Mouse (Mus musculus) adrenal gland, postnatal 4 days (tissue): ENCODE data around the gene Akap5. TPM values are rescaled to one million over a fixed set of nuclear protein-coding genes. Genes with fewer than 3 reads are reported as not detected.

Source experiments
- DNase-seq, 2 experiments: peaks; one replicate each; pipeline ENCODE4 v3.0.0; 2021 to 2022; ENCODE audit warnings: low spot score in 2 of 2, mixed read lengths in 2 of 2
- total RNA-seq, 2 experiments: library from RNA; stranded (reverse); gene quantifications; 2 replicates each; pipeline ENCODE4 v1.2.3; 2021

Gene Akap5
- total RNA-seq, 2 experiments from 2014 or later: 1.9 to 2.4 TPM

DNA sequence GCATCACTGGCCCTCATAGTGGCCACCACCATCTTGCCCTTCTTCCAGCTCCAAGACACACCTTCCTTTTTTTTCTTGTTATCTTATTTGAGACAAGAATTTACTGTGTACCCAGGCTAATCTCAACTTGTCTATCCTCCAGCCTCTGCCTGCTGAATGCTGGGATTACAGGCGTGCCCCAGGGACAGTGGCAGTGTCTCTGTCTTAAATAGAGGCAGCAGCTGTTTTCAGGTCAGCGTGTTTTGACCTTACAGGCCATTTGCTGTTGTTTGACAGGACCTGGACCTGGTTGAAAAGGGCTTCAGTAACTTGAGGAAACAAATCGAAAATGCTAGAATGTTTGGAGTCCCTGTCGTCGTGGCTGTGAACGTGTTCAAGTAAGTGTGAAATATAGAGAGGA is 14.1 kb upstream of the Akap5 start:
- no peak for DNase-seq

DNA sequence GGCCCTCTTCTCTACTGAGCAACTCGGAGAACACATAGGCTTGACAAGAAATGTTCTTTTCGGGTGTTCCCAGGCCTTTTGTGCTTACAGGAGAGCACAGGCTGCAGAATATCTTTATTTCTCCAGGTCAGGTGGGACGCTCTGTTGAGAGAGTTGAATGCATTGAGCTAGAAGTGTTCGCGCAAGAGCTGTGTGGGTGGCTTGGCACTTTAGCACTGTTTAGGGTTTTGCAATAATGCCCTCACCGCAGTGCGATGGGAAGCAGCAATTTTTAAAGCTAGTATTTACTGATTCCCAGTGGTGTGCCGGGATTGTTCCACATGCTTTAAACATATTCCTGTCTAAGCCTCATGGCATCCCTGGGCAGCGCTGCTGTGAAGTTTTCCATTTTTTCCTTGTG is 13.5 kb upstream of the Akap5 start:
- no peak for DNase-seq

DNA sequence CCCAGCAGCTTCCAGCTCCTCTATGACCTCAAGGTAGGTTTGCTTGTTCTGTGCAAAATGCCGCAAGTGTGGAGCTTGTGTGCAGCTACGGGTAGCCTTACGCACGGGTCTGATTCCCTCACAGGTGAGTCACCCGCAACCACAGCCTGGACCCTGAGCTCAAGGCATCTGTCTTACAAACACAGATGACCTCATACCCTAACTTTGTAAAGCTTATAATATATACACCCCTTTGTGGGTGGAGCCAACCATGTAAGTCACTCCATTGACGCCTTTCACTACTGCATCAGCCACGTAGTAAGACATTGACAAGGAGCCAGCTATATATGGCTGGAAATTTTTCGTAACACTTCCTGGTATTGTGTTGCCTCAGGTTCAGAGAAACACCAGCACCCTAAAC is 12.7 kb upstream of the Akap5 start:
- no peak for DNase-seq

DNA sequence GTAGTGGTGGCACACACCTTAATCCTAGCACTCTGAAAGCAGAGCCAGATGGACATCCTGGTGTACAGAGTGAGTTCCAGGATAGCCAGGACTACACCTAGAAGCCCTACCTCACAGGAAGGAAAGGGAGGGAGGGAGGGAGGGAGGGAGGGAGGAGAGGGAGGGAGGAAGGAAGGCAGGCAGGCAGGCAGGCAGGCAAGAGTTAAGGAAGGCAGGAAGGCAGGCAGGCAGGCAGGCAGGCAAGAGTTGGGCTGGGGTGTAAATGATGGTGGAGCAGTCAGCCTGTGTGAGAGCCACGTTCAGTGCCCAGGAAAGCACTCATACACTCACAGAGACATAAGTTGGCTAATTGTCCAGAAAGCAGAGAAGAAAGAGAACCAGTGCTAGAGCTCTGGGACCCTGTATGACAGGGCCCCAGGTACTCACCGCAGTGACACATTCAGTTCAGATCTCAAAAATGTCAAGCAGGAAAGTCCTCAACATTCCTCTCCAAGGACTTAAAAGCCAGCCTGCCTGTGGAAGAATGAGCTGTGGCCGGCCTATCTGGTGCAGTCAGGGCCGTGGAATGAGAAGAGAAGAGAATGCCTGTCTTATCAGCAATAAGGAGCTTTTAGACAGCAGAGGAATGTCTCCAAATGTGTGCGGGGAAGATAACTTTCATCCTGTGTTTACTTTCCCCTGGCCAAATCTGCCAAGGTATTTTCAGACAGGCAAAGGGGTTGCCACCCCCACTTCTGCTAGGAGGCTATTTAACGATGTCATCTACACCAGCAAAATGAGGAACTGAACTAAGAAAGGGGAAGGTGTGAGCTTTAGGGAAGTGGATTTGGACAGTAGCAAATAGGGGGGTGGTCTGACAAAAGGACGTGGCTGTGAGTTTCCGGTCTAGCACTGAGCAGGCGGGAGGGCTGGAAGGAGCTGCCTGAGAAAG is 6.1 kb upstream of the Akap5 start:
- DNase-seq: no peak

DNA sequence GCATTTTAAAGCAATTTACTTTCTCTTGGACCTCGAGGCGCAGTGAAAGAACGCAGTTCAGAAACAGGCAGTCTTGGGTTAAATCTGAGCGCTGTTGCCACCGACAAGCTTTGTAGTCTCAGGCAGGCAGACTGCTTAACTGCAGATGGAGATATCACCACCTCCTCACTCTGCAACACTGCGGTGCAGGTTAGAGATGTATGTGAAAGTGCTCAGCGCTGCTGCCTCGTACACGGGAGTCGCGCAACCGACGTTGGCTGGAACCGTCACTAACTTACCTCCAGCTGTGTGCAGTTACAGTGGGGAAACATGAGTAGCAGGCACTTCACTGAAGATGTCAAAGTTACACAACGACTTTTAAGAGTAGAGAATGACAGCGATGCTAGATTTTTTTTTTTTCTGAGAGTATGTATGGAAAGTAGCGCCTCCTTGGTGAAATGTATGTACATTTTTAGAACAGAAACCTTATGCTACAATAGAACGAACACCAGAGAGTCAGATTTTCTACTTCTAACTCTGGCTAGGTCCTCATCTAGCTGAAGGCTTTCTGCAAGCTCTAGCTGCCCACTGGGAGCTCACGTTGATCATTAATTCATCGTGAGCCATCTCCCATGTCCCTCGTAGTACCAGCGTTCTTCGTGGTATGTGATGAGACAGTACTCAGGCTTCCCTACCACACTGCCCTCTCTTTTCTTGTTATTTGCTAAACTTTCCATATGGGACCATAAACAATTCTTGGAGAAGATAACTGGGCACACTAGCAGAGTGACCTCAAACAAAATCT is 1.9 kb downstream of the Akap5 start:
- DNase-seq: no peak

DNA sequence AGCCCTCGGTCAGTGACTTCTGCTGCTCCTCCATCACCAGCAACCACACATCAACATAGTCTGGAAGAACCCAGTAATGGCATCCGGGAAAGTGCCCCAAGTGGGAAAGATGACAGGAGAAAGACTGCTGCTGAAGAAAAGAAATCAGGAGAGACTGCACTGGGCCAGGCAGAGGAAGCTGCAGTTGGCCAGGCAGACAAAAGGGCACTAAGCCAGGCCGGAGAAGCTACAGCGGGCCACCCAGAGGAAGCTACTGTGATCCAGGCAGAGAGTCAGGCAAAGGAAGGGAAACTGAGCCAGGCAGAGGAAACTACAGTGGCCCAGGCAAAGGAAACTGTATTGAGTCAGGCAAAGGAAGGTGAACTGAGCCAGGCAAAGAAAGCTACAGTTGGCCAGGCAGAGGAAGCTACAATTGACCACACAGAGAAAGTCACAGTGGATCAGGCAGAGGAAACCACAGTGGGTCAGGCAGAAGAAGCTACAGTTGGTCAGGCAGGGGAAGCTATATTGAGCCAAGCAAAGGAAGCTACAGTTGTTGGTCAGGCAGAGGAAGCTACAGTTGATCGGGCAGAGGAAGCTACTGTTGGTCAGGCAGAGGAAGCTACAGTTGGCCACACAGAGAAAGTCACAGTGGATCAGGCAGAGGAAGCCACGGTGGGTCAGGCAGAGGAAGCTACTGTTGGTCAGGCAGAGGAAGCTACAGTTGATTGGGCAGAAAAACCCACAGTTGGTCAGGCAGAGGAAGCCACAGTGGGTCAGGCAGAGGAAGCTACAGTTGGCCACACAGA is 4.1 kb downstream of the Akap5 start:
- DNase-seq: no peak

DNA sequence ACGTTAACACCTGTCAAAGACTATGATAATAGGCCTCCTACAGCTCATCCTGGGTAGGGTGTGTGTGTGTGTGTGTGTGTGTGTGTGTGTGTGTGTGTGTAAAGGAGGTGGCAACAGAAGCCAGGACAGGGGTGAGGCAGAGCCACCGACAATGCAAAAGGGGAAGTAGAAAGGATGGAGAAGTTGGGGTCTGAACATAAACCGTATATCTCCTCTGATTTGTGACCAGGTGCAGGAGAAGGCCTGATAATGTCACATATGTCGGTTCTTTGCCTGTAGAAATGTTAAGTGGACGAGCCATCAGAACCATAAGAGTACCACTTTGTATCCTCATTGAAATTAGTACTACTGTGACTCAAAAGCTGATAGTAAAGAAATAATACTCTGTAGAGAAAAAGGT is 9.0 kb downstream of the Akap5 start:
- DNase-seq: no peak

DNA sequence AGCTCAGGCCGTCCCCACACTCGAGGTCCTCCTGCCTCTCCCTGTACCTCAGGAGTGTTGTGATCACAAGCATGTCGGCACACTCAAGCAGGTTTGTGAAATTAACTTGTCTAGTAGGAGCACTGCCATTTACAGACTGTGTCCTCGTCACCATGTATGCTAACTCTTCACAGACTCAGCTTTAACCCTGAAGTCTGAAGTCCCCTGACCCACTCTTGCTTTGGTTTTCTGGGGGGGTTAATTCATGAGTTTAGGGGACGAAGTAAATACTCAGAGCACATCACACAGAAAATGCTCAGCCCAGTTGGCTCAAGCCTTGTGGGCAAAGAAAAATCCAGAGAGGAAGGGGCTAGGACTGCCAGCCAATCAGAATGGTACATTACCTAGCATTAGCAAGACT is 10.9 kb downstream of the Akap5 start:
- no peak for DNase-seq

DNA sequence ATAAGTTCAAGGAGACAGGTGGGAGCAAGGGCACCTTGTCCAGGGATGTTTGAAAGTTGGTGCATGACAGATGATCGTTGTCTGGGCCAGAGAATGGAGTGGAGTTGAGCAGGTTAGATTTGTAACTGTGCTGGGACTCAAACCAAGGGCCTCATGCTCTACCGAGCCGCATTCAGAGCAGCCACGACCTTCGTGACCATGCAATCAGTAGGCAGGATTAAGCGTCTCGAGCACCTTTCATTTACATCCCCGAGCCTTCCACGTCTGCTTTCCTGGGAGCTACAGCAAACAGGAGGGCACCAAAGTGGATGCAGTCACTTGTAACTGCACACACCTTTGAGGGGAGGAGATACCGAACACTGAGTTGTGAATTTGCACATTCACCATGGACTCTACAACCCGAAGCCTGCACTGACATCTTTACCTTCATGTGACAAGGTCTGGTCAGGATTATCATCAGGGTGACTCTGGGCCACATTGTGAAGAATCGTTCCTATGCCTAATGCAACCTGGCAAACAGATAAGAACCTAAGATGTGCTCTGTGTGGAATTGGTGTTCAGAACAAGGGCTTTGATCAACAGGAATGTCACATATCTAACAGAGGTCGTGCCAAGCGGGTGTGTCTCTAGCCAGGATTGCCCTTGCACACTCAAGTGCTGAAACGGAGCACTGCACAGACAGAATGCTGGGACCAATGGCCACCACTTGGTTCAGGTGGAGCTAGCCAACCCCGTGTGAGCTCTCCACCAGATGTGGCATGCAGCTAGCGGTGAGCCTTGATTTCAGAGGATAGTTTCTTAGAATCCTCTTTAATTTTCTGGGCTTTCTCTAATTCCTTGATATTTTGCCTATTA is 11.6 kb downstream of the Akap5 start:
- DNase-seq: no peak

DNA sequence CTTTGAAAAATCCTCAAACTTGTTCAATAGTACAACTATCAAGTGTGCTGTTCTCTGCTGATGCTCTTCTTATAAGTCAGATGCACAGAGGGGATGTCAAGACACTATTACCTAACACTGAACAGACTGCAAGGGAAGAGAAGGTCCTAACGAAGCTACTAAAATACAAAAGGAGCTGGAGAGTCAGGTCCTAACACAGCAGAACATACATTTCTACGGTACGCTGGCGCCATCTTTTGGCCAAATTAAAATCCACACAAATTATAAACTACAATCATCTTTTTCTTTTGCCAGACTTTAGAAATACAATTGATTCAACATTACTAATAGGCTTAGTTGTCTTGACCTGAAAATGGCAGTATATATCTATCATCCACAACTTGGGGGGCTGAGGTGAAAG is 16.4 kb downstream of the Akap5 start:
- no peak for DNase-seq

DNA sequence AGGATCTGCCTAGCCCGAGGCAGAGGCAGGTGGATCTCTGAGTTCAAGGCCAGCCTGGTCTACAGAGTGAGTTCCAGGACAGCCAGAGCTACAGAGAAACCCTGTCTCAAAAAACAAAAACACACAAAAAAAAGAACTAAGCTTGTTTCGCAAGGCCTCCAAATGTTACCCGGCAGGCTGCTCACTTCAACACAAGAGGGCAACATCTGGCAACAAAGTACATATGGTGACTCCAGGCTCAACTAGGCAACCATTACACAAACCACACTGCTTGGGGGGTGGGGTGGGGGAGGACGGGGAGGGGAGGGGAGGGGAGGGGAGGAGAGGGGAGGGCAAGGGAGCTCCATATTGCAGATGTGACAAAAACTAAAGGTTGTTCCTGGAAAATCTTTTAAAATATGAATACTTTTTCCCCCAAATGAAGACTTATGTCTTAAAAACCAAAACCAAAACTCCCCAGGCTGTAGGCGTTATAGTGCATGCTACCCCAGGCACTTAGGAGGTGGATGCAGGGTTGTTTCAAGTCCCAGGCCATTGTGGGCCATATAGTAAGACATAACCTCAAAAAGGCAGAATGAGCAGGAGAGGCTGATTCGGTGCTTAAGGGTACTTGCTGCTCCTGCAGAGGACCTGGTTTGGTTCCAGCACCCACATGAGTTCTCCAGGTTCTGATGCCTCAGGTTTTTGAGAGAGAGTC is 21.2 kb downstream of the Akap5 start:
- no peak for DNase-seq

DNA sequence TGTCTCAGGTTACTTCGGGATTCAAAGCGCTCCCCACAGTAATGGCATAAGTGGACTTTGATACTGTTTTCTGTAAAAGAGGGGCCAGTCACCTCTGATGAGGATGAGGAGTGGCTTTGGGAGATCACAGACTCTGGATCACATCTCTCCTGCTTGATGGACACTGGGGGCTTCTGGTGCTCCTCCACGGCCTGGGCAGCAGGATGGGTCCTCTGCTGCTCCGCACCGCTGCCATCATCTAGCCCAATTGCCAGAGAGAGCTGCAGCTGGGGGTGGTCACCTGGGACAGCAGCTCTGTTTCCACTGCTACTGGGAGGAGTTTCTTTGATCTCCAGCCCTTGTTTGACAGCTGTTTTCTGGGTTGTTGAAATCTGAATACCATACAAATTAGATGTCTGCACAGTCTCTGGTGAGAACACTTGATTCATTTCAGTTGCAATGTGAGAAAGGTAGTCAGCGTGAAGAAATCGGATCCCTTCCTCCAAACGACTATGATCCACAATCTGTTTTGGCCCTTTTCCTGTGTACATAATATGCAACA is 25.1 kb downstream of the Akap5 start:
- DNase-seq: no peak

DNA sequence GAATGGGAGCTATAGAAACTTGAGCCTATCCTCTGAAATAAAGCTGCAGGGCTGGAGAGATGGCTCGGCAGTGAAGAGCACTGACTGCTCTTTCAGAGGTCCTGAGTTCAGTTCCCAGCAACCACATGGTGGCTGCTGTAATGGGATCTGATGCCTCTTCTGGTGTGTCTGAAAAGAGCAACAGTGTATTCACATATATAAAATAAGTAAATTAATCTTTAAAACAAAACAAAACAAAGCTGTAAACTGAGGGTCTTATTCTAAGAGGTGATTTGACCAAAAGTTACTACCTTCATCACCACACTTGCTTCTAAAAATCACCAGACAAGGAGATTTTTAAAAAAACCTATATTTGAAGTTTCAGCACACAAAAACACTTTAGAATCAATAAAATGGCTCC is 36.2 kb downstream of the Akap5 start:
- DNase-seq: no peak

DNA sequence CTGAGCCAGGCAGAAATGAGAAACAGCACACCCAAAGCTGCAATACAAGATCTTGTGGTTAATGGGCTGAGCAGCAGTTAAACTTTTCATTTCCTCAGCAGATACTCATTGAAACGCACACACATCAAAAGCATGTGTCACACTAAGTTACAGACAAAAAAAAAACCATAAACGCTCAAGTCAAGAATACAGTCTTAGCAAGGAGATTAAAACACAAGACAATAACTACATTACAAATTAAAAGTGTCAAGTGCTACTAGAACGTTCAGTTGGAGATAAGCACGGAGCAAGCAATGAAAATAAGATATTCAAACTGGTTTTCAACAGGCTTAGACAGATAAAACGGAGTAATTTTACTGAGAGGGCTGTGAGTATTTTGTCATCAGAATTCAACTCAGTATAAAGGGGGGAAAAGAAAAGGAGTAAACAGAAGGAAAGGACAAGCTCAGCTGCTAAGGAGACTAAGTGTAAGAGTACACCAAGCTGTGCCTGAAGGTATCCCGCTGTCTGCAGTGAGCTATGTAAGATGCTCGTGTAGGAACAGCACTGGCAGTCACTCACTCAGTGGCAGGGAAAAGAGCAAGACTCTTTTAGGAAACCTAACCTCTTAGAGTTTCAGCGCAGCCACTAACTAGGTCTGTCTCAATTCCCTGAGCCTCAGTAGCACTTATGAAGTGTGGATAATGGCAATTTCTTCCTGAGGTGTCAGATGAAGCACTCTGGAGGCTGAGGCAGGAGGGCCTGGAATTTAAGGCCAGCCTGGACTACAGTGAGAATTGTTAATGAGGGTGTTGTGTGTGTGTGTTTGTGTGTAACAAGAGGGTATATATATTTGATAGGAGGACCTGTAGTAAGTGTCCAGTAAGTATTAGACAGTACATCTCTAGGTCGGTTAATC is 37.0 kb downstream of the Akap5 start:
- no peak for DNase-seq

DNA sequence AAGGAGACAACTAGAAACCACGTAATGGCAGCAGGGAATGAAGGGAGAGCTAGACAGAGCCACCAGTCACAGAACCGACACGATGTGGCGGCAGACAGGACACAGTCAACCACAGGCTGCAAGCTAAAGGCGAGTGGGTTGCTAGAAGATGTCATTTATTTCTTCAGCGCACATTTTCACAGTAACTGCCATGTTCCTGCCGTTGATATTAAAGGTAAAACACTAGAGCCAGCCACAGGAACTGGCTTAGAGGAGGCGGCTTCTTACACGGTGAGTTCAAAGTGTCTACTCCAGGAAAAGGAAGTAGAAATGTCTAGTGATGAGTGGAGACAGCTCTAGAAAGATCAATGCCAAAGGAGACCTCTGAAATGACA is 37.6 kb downstream of the Akap5 start:
- no peak for DNase-seq

DNA sequence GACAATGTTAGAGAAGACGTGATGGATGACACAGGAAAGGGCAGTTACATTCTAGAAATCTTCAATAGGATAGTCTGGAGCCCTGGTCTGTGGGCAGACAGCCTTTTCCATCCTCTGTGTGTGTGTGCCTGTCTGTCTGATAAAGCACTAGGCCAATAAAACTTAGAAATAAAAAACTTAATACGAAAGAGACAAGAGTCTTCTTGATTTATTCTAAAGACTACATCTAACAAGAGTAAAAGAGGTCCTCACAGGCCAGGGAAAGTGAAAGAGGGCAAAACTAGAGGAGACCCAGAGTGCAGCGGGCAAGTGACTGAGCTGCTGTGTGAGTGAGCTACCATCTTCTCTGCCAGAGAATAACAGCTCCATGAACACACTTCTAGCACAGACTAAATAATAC is 41.6 kb downstream of the Akap5 start:
- no peak for DNase-seq

DNA sequence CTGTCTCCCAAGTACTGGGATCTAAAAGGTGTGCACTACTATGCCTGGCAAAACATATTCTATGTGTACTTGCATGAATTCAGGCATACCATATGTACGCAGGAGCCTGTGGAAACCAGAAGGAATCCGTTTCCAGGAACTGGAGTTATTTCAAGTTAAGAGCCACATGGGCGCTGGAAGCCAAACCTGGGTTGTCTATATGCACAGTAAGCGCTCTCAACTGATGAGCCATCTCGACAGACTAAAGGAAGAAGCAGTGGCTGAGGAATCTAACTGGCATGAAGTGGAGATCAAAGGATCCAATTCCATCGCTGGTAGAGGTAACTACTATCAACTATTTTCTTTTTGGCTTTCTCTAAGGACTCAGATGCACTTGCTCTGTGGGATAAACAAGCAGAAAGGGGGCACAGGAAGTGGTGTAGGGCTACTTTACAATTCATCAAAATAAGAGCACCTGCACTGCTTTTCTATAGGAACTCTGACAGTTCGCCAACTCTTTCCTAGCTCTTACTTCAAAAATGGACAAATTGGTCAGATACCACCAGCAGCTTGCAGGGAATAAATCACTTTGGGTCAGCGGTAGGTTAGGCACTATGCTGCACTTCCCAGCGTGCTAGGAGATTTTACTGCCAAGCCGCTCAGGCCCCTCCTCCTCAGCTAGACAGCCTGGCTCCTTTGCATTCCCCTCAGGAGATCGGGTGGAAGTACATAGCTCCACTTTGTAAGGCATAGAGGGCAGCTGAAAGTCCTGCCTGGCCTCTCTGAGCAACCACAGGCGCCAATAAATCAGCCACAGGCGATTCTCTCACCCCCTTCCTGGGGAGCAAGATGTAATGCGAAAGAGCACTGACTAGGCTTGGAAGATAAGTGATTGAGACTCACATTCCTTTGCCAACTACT is 42.7 kb downstream of the Akap5 start:
- DNase-seq: no peak
